Mouse (Mus musculus) 3T3-L1 (cell line): Measurements from ENCODE around the gene Chst12.

Source experiments
- DNase-seq: peaks from one replicate; pipeline ENCODE4 v3.0.0-alpha.2; 2015; ENCODE audit warnings: low read depth, low spot score

The Chst12 gene

DNA sequence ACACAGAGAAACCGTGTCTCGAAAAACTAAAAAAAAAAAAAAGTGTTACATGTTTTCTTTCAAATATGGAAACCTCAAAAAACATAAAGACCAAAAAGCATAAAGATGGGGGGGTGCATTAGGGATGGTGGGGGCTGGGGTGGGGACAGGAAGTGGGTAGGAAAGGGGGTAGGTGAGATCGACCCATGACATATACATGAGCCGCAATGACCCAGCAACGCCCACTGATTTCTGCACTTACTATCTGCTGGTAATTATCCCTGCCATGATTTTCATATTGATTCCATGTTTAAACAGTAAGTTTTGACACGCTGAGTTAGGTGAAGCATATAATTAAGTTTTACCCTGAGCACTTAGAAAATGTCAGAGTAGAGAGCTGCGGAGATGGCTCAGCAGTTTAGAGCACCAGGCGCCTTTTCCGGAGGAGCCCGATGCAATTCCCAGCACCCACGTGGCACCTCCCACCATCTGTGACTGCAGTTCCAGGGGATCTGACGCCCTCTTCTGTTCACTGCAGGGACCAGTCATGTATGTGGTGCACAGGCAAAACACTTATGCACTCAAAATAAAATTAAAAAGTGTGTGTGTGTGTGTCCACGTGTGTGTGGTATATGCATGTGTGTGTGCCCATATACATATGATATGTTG, 65.0 kb downstream of the Chst12 start:
- DNase-seq = no peak

DNA sequence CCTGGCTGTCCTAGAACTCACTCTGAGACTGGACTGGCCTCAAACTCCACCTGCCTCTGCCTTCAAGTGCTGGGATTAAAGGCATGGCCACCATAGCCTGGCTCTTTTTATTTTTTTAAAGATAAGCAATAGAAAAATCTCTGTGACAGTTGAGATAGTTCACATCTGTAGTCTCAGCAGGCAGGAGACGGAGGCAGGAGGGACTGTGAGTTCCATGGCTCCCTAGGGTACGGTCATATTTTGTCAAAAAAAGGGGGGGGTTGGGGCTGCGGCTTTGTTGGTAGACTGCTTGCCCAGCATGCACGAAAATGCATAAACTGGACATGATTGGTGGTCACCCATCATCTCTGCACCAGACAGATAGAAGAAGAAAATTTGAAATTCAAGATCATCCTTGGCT, 65.9 kb downstream of the Chst12 start:
- DNase-seq = no peak

- DNase-seq = no peak
These were observed 66.3 kb downstream of the Chst12 start for GRCm38 (mm10) chr5:140571673-140572072.

DNA sequence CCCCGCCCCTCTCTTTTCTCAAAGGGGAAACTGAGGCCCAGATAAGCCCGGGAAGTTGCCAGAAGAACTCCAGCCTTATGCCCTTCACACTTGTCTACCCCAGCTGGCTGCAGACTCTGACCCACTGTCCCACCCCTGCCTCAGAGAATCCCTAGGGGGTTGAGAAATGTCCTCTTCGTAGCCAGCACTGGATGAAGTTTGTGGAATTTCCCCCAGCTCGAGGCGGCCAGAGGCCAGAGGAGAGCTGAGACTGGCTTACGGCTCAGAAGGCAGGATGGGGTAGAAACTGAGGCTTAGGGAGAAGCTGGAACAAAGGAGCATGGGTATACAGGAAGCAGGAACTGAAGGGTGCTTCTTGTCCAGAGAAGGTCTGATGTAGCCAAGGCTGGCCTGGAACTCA, 67.3 kb downstream of the Chst12 start:
- DNase-seq = no peak
